Mouse (Mus musculus) testis, adult 10 weeks (tissue): ENCODE data around the gene Ifi213. TPM values are rescaled to one million over a fixed set of nuclear protein-coding genes. Genes with fewer than 3 reads are reported as not detected.

Source experiments
- polyA plus RNA-seq: library from polyadenylated mRNA; stranded (reverse); fragments of 350-450 nt; fragmentation: Illumina TruSeq; extraction: RNeasy Lipid Tissue Mini Kit (QIAGEN cat#74804); gene quantifications from one replicate; pipeline ENCODE4 v1.2.3, GENCODE M21; 2014; ENCODE audit warnings: low read depth, low replicate concordance

Gene Ifi213
- polyA plus RNA-seq = 0.74 TPM

DNA sequence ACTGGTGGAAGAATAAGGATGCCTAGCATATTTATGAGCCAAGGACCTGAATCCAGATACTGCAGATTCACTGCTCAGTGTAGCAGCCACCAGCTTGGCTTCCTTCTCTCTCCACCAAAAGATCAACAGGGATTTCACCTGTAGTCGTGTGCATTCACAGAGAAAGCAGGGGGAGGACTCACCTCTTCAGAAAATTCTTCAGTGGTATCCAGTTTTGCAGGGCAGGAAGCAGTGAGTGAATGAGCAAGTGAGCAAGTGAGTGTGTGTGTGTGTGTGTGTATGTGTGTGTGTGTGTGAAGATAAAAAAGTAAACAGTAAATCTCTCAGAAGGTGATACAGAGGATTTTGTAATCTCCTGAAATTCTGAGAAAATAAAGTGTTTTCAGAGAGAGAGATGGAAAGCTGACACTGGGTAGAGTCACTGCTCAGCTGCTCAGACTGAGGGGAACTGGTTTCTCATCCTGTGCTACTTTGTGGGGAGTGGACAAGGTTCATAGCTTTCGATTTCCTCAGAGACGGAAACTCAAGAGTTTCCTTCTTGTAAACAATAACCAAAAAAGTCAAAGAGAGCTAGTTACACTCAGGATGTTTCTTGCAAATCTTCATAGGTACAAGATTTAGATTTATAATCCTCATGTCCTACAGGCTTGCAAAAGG lies at the start of gene Ifi213:
Ifi213 (minus strand) TSS at position 437 of the 657 bp plus-strand sequence.

DNA sequence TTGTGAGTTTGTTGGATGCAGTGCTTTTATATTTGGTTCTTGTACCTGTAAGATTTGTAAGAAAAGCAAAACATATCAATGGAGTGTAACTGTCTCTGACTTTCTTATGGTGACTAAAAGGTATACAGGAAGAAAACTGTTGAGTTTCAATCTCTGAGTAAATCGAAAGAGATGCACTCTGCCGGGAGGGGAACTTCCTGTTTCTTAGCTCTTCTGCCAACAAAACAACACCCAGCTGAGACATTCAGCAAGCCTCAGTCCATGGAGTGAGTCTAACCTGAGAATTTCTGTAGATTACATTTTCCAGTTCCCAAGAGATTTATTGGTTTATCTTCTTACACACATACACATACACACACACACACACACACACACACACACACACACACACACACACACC lies 31.5 kb upstream of the Ifi213 start, which contains the start of gene Ifi209:
Ifi209 (plus strand) TSS at position 296 of the 400 bp plus-strand sequence.

GRCm38 (mm10) chr1:173535791-173536190 lies 63.3 kb downstream of the Ifi213 start, which contains the start of gene Ifi214:
Ifi214 (minus strand) TSS chr1:173535957.

Other genes with a start within 250 kb of the Ifi213 start
- 0.69 TPM for gene Aim2, start 248.4 kb downstream of the Ifi213 start, polyA plus RNA-seq
- gene Cadm3, start 231.6 kb downstream of the Ifi213 start, polyA plus RNA-seq = not detected
- gene Ifi206, start 108.2 kb downstream of the Ifi213 start, polyA plus RNA-seq = 0.38 TPM
- gene Ifi214, start 63.3 kb downstream of the Ifi213 start, polyA plus RNA-seq = 0.80 TPM
- gene Ifi209, start 31.6 kb upstream of the Ifi213 start, polyA plus RNA-seq = 32.0 TPM
- 0.35 TPM for gene Ifi208, start 74.4 kb upstream of the Ifi213 start, polyA plus RNA-seq
- 1.4 TPM for gene Ifi207, start 142.5 kb upstream of the Ifi213 start, polyA plus RNA-seq
- 2.7 TPM for gene Ifi204, start 167.7 kb upstream of the Ifi213 start, polyA plus RNA-seq